Mouse (Mus musculus): ENCODE results near the gene Prkce. TPM values are rescaled to one million over a fixed set of nuclear protein-coding genes. Genes with fewer than 3 reads are reported as not detected.

Prkce gene
- polyA plus RNA-seq, 1 experiment from 2014 or later: 11.0 TPM

DNA sequence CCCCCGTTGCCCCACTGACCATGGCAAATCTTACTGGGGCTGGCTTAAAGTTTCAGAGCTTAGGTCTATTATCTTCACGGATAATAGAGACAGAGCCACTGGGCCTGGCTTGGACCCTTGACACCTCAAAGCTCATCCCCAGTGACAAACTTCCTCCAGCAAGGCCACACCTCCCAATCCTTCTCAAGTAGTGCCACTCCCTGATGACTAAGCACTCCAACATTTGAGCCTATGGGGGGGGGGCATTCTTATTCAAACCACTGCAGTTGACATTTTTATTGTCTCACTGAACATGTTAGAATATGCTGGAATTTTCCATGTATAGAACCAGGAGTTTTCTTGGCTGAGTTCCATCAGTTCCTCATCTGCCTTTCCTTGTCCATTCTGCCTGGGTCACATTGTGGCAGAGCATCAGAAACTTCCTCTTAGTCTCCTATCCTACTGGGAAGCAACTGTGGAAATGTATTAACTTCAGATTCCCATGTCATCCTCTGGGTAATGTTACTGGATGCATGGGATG lies 523.3 kb downstream of the Prkce start:
- ATAC-seq (ENCODE audit: low FRiP score): no peak
- Histone ChIP-seq H3K27me3 (no peaks in the 10 kb centered on the region), H3K36me3 (no peaks in the 10 kb centered on the region), H3K27ac (no peak overlapping the region), H3K4me2 (replicated peaks) (no peak overlapping the region), H3K4me1 (no peaks in the 10 kb centered on the region), H3K4me3 (no peak overlapping the region), H3K9ac (no peak overlapping the region), H3K9me3 (replicated peaks) (no peaks in the 10 kb centered on the region)
- WGBS: 94% methylated on average over 2 of the region's 2 CpGs

- Histone ChIP-seq H3K9me3 (replicated peaks) (no peaks in the 10 kb centered on the region), H3K36me3 (no peaks in the 10 kb centered on the region), H3K4me3 (no peak overlapping the region), H3K9ac (no peak overlapping the region), H3K27me3 (no peaks in the 10 kb centered on the region), H3K27ac (no peak overlapping the region), H3K4me2 (replicated peaks) (no peak overlapping the region), H3K4me1 (no peaks in the 10 kb centered on the region)
- no peak for ATAC-seq (ENCODE audit: low FRiP score)
- 82% methylated on average over 2 of the region's 2 CpGs for WGBS
Measured at GRCm38 (mm10) chr17:86697751-86698150, 530.2 kb downstream of the Prkce start.

DNA sequence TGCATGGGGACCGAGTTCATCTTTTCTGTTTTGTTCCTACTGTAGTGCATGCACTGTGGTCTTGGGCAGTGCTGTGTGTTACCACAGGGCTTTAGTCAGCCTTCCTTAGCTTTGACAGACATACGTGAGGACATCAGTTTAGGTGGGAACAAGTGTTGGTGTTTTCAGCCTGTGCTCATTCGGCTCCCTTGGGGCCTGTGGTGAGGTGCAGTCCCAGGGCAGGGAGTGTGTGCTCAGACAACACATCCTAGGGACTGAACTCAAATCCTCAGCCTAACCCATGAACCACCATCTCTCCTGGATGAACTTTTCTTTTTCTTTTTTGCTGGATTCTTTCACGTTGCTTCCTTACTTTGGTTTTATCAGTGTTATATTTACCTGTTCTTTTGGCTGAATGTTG lies 535.8 kb downstream of the Prkce start:
- Histone ChIP-seq H3K4me3 (no peak overlapping the region), H3K9me3 (replicated peaks) (no peaks in the 10 kb centered on the region), H3K9ac (no peak overlapping the region), H3K27me3 (no peaks in the 10 kb centered on the region), H3K4me1 (no peaks in the 10 kb centered on the region), H3K27ac (no peak overlapping the region), H3K4me2 (replicated peaks) (no peak overlapping the region), H3K36me3 (no peaks in the 10 kb centered on the region)
- no peak for ATAC-seq (ENCODE audit: low FRiP score)
- 84% methylated on average over 4 of the region's 4 CpGs for WGBS

- Histone ChIP-seq H3K27ac (no peak overlapping the region), H3K4me2 (replicated peaks) (no peak overlapping the region), H3K9ac (no peak overlapping the region), H3K36me3 (no peaks in the 10 kb centered on the region), H3K9me3 (replicated peaks) (no peaks in the 10 kb centered on the region), H3K4me1 (no peaks in the 10 kb centered on the region), H3K4me3 (no peak overlapping the region), H3K27me3 (no peaks in the 10 kb centered on the region)
- WGBS: 92% methylated on average over 3 of the region's 3 CpGs
- ATAC-seq (ENCODE audit: low FRiP score): no peak
Measured at GRCm38 (mm10) chr17:86705236-86705635, 537.7 kb downstream of the Prkce start.

- 61% methylated on average over 1 of the region's 1 CpGs for WGBS
- Histone ChIP-seq H3K27ac (no peak overlapping the region), H3K9ac (no peak overlapping the region), H3K4me3 (no peak overlapping the region), H3K4me2 (replicated peaks) (no peak overlapping the region), H3K9me3 (replicated peaks) (no peaks in the 10 kb centered on the region), H3K36me3 (no peaks in the 10 kb centered on the region), H3K27me3 (no peaks in the 10 kb centered on the region), H3K4me1 (no peaks in the 10 kb centered on the region)
- no peak for ATAC-seq (ENCODE audit: low FRiP score)
Measured at GRCm38 (mm10) chr17:86706467-86706866, 538.9 kb downstream of the Prkce start.

Other genes starting within 250 kb of the Prkce start
- 22.6 and 24.1 TPM in 2 replicates for gene Srbd1, start 22.6 kb upstream of the Prkce start, polyA plus RNA-seq (2016; fragmentation: Nextera tagmentation; extraction: Ambion mirVana)